Mouse (Mus musculus): ENCODE measurements at regions not wholly inside any gene's neighbourhood (a gene's known extent, or its start where the extent isn't known, plus 50 kb on each side); places are given as distances from the start of the nearest gene placed in this dataset.

DNA sequence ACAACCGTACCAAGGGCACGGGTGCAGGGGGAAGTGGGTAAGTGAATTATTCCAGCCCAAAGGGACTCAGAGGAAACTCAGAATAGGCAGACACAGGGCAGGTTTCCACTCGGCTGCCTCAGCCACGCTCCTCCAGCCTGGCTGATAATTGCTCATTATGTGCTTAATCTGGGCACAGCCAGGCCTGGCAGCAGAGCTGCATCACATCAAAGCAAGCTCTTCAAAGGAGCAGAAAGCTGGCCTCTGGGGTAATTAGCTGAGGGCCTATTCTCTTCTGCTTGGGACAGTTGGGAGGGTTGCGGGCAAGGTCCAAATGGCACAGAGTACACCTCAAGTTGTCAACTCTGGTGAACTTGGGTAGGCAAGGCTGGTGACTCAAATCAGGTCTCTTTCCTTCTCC, 239.5 kb downstream of the Emx2 start:
- TF ChIP-seq POLR2A (IDR thresholded peaks at IDR 0.05; ENCODE audit: control insufficient read depth, extremely low read depth, insufficient read depth, low read length, poor library complexity), result no peak
- no peak for TF ChIP-seq CTCF (IDR thresholded peaks at IDR 0.05; ENCODE audit: borderline replicate concordance, control insufficient read depth, extremely low read depth, insufficient read depth, low read length, poor library complexity)
- no peaks in the 10 kb centered on the region for H3K27me3 ChIP-seq (ENCODE audit: control insufficient read depth, insufficient read depth, low read length)
- no peak overlapping the region for H3K4me3 ChIP-seq (ENCODE audit: control insufficient read depth, insufficient read depth, low read length)
- no peak for DNase-seq
- H3K27ac ChIP-seq (ENCODE audit: control insufficient read depth, insufficient read depth, low read length), result no peak overlapping the region
- no peaks in the 10 kb centered on the region for H3K4me1 ChIP-seq (replicated peaks; ENCODE audit: control insufficient read depth, insufficient read depth, low read length)
- no peaks in the 10 kb centered on the region for H3K36me3 ChIP-seq (ENCODE audit: control insufficient read depth, insufficient read depth, low read length)
- 87% methylated on average over 5 of the region's 5 CpGs for WGBS

DNA sequence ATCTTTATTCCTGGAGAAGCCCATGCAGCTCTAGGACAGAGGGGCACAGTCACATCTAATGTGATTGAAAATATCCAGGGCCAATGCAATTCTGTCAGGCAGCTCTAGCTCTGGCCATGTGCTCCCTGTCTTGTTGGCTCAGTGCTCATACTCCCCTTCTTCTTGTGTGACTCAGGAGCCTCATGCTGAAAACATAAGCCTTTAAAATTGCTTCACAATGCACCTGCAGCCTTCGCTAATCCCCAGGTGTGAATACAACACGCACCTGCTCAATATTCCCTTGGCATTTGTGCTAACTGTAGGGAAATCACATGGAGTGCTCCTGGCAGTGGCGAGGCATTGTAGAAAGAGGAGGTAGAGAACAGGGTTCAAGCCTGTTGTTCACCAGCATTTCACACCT, 242.0 kb downstream of the Emx2 start:
- Histone ChIP-seq H3K36me3 (ENCODE audit: control insufficient read depth, insufficient read depth, low read length) (no peaks in the 10 kb centered on the region), H3K27ac (ENCODE audit: control insufficient read depth, insufficient read depth, low read length) (no peak overlapping the region), H3K4me3 (ENCODE audit: control insufficient read depth, insufficient read depth, low read length) (no peak overlapping the region), H3K4me1 (replicated peaks; ENCODE audit: control insufficient read depth, insufficient read depth, low read length) (no peaks in the 10 kb centered on the region), H3K27me3 (ENCODE audit: control insufficient read depth, insufficient read depth, low read length) (no peaks in the 10 kb centered on the region)
- no peak for TF ChIP-seq CTCF (IDR thresholded peaks at IDR 0.05; ENCODE audit: borderline replicate concordance, control insufficient read depth, extremely low read depth, insufficient read depth, low read length, poor library complexity)
- TF ChIP-seq POLR2A (IDR thresholded peaks at IDR 0.05; ENCODE audit: control insufficient read depth, extremely low read depth, insufficient read depth, low read length, poor library complexity), result no peak
- no peak for DNase-seq
- 86% methylated on average over 3 of the region's 3 CpGs for WGBS

DNA sequence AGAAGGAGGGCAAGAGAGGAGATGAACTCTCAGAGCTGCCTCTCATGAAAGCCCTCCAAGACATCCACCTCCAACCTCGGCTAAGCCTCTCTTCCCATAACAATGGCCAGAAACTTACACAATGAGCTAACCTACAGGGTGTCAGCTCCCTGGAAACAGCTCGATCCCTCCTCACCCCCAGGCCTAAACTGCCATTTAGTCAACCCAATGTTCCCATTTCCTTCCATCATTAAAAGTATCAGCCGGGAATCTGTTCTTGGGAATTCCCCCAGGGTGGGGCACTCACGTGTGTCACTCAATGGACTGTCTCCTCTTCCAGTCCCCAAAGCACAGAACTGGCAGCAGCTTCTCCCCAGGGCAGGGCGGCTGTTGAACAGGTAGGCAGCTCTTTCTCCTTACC, 236.3 kb downstream of the Rab11fip2 start:
- no peaks in the 10 kb centered on the region for H3K27me3 ChIP-seq (ENCODE audit: control insufficient read depth, insufficient read depth, low read length)
- no peaks in the 10 kb centered on the region for H3K36me3 ChIP-seq (ENCODE audit: control insufficient read depth, insufficient read depth, low read length)
- H3K4me3 ChIP-seq (ENCODE audit: control insufficient read depth, insufficient read depth, low read length), result no peak overlapping the region
- H3K27ac ChIP-seq (ENCODE audit: control insufficient read depth, insufficient read depth, low read length), result no peak overlapping the region
- no peaks in the 10 kb centered on the region for H3K4me1 ChIP-seq (replicated peaks; ENCODE audit: control insufficient read depth, insufficient read depth, low read length)
- no peak for DNase-seq
- no peak for TF ChIP-seq CTCF (IDR thresholded peaks at IDR 0.05; ENCODE audit: borderline replicate concordance, control insufficient read depth, extremely low read depth, insufficient read depth, low read length, poor library complexity)
- TF ChIP-seq POLR2A (IDR thresholded peaks at IDR 0.05; ENCODE audit: control insufficient read depth, extremely low read depth, insufficient read depth, low read length, poor library complexity), result no peak
- 79% methylated on average over 5 of the region's 5 CpGs for WGBS

DNA sequence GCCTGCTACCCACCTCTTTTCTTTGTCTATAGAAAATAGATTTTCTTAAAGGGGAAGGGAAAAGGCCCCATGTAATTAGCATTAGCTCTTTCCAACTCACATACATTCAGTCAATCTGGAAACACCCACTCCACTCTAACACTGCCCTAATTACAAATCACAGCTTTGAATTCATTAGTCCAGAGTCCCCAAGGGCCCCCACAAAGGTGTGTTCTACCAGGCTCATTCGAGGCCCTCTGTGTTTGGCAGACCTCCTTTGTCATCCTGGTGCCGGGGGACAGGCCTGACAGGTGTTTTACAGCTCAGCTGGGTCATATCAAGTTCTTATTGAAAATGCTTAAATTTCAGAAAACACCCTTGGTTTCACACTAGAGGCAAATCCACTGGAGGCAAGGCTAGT, 234.3 kb downstream of the Rab11fip2 start:
- 70% methylated on average over 2 of the region's 2 CpGs for WGBS
- no peak overlapping the region for H3K4me3 ChIP-seq (ENCODE audit: control insufficient read depth, insufficient read depth, low read length)
- no peaks in the 10 kb centered on the region for H3K4me1 ChIP-seq (replicated peaks; ENCODE audit: control insufficient read depth, insufficient read depth, low read length)
- H3K27ac ChIP-seq (ENCODE audit: control insufficient read depth, insufficient read depth, low read length), result no peak overlapping the region
- no peak for DNase-seq
- H3K36me3 ChIP-seq (ENCODE audit: control insufficient read depth, insufficient read depth, low read length), result no peaks in the 10 kb centered on the region
- TF ChIP-seq POLR2A (IDR thresholded peaks at IDR 0.05; ENCODE audit: control insufficient read depth, extremely low read depth, insufficient read depth, low read length, poor library complexity), result no peak
- TF ChIP-seq CTCF (IDR thresholded peaks at IDR 0.05; ENCODE audit: borderline replicate concordance, control insufficient read depth, extremely low read depth, insufficient read depth, low read length, poor library complexity), result no peak
- H3K27me3 ChIP-seq (ENCODE audit: control insufficient read depth, insufficient read depth, low read length), result no peaks in the 10 kb centered on the region

DNA sequence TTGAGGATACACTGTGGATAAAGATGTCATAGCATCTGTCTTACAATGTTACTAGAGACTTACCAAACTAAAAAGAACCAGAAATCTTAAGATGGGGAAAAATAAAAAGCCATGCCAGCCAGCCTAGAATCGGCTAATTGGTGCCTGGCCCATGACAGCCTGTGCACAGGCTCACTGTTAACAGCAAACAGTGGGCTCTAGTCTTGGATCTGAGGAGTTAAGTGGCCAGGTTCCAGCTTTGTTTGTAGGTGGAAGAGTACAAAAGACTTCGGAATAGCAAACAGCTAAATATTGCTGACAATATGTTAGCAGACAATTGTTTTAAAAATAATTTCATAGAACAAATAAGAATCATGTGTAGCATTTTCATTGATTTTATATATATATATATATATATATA, 228.4 kb downstream of the Rab11fip2 start:
- Histone ChIP-seq H3K27me3 (ENCODE audit: control insufficient read depth, insufficient read depth, low read length) (no peaks in the 10 kb centered on the region), H3K4me1 (replicated peaks; ENCODE audit: control insufficient read depth, insufficient read depth, low read length) (no peaks in the 10 kb centered on the region), H3K36me3 (ENCODE audit: control insufficient read depth, insufficient read depth, low read length) (no peaks in the 10 kb centered on the region), H3K4me3 (ENCODE audit: control insufficient read depth, insufficient read depth, low read length) (no peak overlapping the region), H3K27ac (ENCODE audit: control insufficient read depth, insufficient read depth, low read length) (no peak overlapping the region)
- no peak for DNase-seq
- TF ChIP-seq CTCF (IDR thresholded peaks at IDR 0.05; ENCODE audit: borderline replicate concordance, control insufficient read depth, extremely low read depth, insufficient read depth, low read length, poor library complexity) (no peak), POLR2A (IDR thresholded peaks at IDR 0.05; ENCODE audit: control insufficient read depth, extremely low read depth, insufficient read depth, low read length, poor library complexity) (no peak)
- 92% methylated on average over 2 of the region's 2 CpGs for WGBS

DNA sequence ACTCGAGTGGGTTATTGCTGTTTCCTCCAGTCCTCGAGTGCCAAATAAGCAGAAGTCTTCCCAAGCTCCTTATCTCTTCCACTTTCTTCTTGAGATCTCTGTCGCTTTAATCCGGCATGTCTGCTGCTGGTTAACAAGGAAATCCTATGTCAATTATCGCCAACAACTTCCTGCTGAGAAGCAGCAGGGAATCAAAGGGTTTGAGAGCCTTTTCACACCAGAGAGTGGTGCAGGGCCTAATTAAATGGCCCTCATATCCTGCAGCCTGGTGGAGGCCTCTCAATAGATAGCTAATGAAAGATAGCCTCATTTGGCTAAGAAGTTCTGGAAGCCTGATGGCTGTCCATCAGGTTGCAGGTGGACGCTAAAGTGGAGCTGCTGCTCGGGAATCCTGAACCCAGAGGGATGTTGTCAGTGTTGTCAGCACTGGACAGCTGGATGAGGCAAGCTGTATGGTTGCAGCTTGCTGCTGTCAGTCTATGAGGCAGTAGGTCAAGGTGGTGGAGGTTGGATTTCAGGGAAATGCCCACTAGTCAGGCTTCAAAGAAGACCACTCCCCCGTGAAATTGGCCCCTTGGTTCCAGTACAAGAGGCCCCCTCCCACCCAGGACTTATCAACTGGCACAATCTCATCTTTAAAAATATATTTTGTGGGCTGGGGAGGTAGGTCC, 225.5 kb downstream of the Rab11fip2 start:
- H3K27ac ChIP-seq (ENCODE audit: control insufficient read depth, insufficient read depth, low read length), result no peak overlapping the region
- H3K27me3 ChIP-seq (ENCODE audit: control insufficient read depth, insufficient read depth, low read length), result no peaks in the 10 kb centered on the region
- no peak overlapping the region for H3K4me3 ChIP-seq (ENCODE audit: control insufficient read depth, insufficient read depth, low read length)
- 37% methylated on average over 8 of the region's 8 CpGs for WGBS
- H3K4me1 ChIP-seq (replicated peaks; ENCODE audit: control insufficient read depth, insufficient read depth, low read length), result no peaks in the 10 kb centered on the region
- no peaks in the 10 kb centered on the region for H3K36me3 ChIP-seq (ENCODE audit: control insufficient read depth, insufficient read depth, low read length)
- no peak for DNase-seq
- TF ChIP-seq POLR2A (IDR thresholded peaks at IDR 0.05; ENCODE audit: control insufficient read depth, extremely low read depth, insufficient read depth, low read length, poor library complexity) (no peak), CTCF (IDR thresholded peaks at IDR 0.05; ENCODE audit: borderline replicate concordance, control insufficient read depth, extremely low read depth, insufficient read depth, low read length, poor library complexity) (no peak)

DNA sequence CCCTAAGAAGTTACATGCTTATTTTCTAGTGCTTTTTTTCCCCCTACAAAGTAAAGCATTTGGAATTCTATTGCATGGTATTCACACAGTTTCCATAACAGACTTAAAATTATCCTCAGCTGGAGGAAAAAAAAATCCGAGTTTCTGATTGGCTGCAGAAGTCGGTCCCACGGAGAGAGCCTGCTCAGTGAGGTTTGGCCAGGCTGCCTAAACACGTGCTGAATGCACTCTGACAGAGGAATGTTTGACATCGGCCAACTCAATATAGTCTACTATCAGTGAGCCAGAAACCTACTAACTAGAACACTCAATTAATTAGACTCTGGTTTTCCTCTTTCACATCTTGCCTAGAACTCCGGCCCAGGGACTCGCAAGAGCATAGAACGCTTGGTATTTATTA, 204.9 kb downstream of the Rab11fip2 start:
- Histone ChIP-seq H3K27me3 (ENCODE audit: control insufficient read depth, insufficient read depth, low read length) (no peaks in the 10 kb centered on the region), H3K4me3 (ENCODE audit: control insufficient read depth, insufficient read depth, low read length) (no peak overlapping the region), H3K4me1 (replicated peaks; ENCODE audit: control insufficient read depth, insufficient read depth, low read length) (no peaks in the 10 kb centered on the region), H3K36me3 (ENCODE audit: control insufficient read depth, insufficient read depth, low read length) (no peaks in the 10 kb centered on the region), H3K27ac (ENCODE audit: control insufficient read depth, insufficient read depth, low read length) (no peak overlapping the region)
- DNase-seq, result no peak
- TF ChIP-seq POLR2A (IDR thresholded peaks at IDR 0.05; ENCODE audit: control insufficient read depth, extremely low read depth, insufficient read depth, low read length, poor library complexity) (no peak), CTCF (IDR thresholded peaks at IDR 0.05; ENCODE audit: borderline replicate concordance, control insufficient read depth, extremely low read depth, insufficient read depth, low read length, poor library complexity) (no peak)
- WGBS, result 87% methylated on average over 8 of the region's 8 CpGs

Data from thymus, adult 2 months (tissue).